Mouse (Mus musculus): Measurements from ENCODE around the gene Zfp689.

DNA sequence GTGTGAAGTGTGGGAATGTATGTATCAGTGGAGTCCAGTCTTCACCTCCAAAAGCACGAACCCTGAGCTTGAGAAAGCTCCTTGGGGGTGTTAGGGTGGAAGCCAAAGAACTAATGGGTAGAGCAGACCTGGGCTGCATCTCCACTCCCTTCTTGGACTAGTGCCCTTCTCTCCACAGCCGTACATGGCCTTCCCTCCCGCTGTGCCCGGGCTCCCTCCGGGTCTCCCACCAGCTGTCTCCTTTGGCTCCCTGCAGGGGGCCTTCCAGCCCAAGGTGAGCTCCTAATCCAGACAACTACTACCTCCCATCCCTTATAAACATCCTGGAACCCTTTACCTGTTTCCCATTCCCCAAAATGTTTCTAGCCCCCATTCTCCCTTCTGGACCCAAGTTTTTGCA lies 36.5 kb upstream of the Zfp689 start:
- no peak for TF ChIP-seq MAFK (IDR thresholded peaks at IDR 0.05; ENCODE audit: insufficient read depth, low read depth, low read length)
- TF ChIP-seq CHD2 (IDR thresholded peaks at IDR 0.05; ENCODE audit: low read depth, low read length) = no peak
- TF ChIP-seq ZNF384 (IDR thresholded peaks at IDR 0.05; ENCODE audit: low read depth, low read length) = no peak

All from ES-E14 (cell line).